In genomic region chr13:63530371-63530764, GRCm38 (mm10) we compare ENCODE assay signal across 22 mouse cellular contexts. TPM values are rescaled to one million over a fixed set of nuclear protein-coding genes. Genes with fewer than 3 reads are reported as not detected.
A peak's percentile ranks its signal among the peaks of the same experiment; 100 is the strongest.
DNase-seq lines count a peak whose midpoint lies in the region; ATAC-seq lines count a peak whose summit lies in the region.
"Had no signal": no experiment of that assay in that cellular context is flagged by ENCODE, and none has a peak within 500 bp of the region (broad histone marks: within the 10 kb centered on the region; RNA-seq: fewer than 3 reads in every experiment).

No protein-coding gene starts in this region.

- no peak for DNase-seq in neural tube, embryonic 10.5 days (ENCODE audit: extremely low spot score, low spot score)
- peak; percentile 16 to 33 for DNase-seq in thymus, postnatal 36 days
- no peak for DNase-seq in kidney, postnatal 10 days
- DNase-seq in gastrocnemius, postnatal 36 days, result no peak
- DNase-seq: adrenal gland, adult 8-10 months; cerebellum, adult 18-20 months; cerebellum, postnatal 36 days; heart, adult 18-20 months; kidney, adult 11 months had no signal

- no peak overlapping the region for H3K27ac ChIP-seq in hindbrain, embryonic 12.5 days
- no peak overlapping the region for H3K27ac ChIP-seq in hindbrain, embryonic 13.5 days
- peak overlapping the region; percentile 54 for H3K27ac ChIP-seq in neural tube, embryonic 13.5 days (replicated peaks)
- H3K27ac ChIP-seq in stomach, embryonic 14.5 days (ENCODE audit: low read length), result peak overlapping the region; percentile 57; the same call in 1 of the 2 replicates
- H3K27ac ChIP-seq: embryonic facial prominence, embryonic 10.5 days; forebrain, embryonic 15.5 days; heart, embryonic 15.5 days; kidney, postnatal 0 days; left cerebral cortex, adult 2 months; liver, embryonic 12.5 days; midbrain, embryonic 10.5 days had no signal

- ATAC-seq in hindbrain, embryonic 12.5 days (ENCODE audit: low FRiP score), result peak; percentile 57; the same call in 1 of the 2 replicates
- no peak for ATAC-seq in hindbrain, embryonic 13.5 days (ENCODE audit: low FRiP score)
- no peak for ATAC-seq in neural tube, embryonic 13.5 days (ENCODE audit: low read depth)
- no peak for ATAC-seq in stomach, embryonic 14.5 days (ENCODE audit: insufficient number of reproducible peaks, insufficient read depth, low FRiP score, low read depth)
- ATAC-seq: forebrain, embryonic 15.5 days; liver, embryonic 12.5 days had no signal

- H3K4me1 ChIP-seq in hindbrain, embryonic 12.5 days, result peaks cover 51% of the 10 kb centered on the region
- peaks cover 52% of the 10 kb centered on the region for H3K4me1 ChIP-seq in hindbrain, embryonic 13.5 days (replicated peaks)
- H3K4me1 ChIP-seq in neural tube, embryonic 13.5 days (replicated peaks), result peaks cover 64% of the 10 kb centered on the region
- H3K4me1 ChIP-seq in stomach, embryonic 14.5 days (ENCODE audit: control insufficient read depth, insufficient read depth, low read length), result peaks cover 51% of the 10 kb centered on the region

- WGBS in hindbrain, embryonic 12.5 days, result 31% methylated on average over 3 of the region's 3 CpGs
- WGBS in hindbrain, embryonic 13.5 days, result 27% methylated on average over 3 of the region's 3 CpGs
- 33% methylated on average over 3 of the region's 3 CpGs for WGBS in neural tube, embryonic 13.5 days
- WGBS in stomach, embryonic 14.5 days, result 59% methylated on average over 3 of the region's 3 CpGs

- no peak overlapping the region for H3K9ac ChIP-seq in hindbrain, embryonic 12.5 days
- H3K9ac ChIP-seq in hindbrain, embryonic 13.5 days, result no peak overlapping the region
- no peak overlapping the region for H3K9ac ChIP-seq in neural tube, embryonic 13.5 days
- no peak overlapping the region; the same call in 1 of the 2 replicates for H3K9ac ChIP-seq in stomach, embryonic 14.5 days (replicated peaks; ENCODE audit: low read depth, low read length)
- H3K9ac ChIP-seq: forebrain, embryonic 15.5 days; heart, embryonic 15.5 days; liver, embryonic 12.5 days had no signal

- peaks cover 68% of the 10 kb centered on the region for H3K36me3 ChIP-seq in hindbrain, embryonic 12.5 days
- H3K36me3 ChIP-seq in hindbrain, embryonic 13.5 days, result peaks cover 71% of the 10 kb centered on the region
- peaks cover 90% of the 10 kb centered on the region for H3K36me3 ChIP-seq in neural tube, embryonic 13.5 days
- peaks cover 88% of the 10 kb centered on the region for H3K36me3 ChIP-seq in stomach, embryonic 14.5 days (ENCODE audit: control insufficient read depth, insufficient read depth, low read length)

- intact Hi-C loops in gastrocnemius, postnatal 36 days (cut with DNase I), result no loop called here

- no peak overlapping the region for H3K4me2 ChIP-seq in hindbrain, embryonic 12.5 days (replicated peaks)
- H3K4me2 ChIP-seq in hindbrain, embryonic 13.5 days, result no peak overlapping the region
- H3K4me2 ChIP-seq in neural tube, embryonic 13.5 days, result no peak overlapping the region
- H3K4me2 ChIP-seq in stomach, embryonic 14.5 days (replicated peaks; ENCODE audit: low read depth, low read length), result no peak overlapping the region
- H3K4me2 ChIP-seq: forebrain, embryonic 15.5 days; heart, embryonic 15.5 days; liver, embryonic 12.5 days had no signal

- H3K27me3 ChIP-seq in hindbrain, embryonic 12.5 days, result no peaks in the 10 kb centered on the region
- no peaks in the 10 kb centered on the region for H3K27me3 ChIP-seq in hindbrain, embryonic 13.5 days
- no peaks in the 10 kb centered on the region for H3K27me3 ChIP-seq in neural tube, embryonic 13.5 days
- no peaks in the 10 kb centered on the region for H3K27me3 ChIP-seq in stomach, embryonic 14.5 days (ENCODE audit: control insufficient read depth, insufficient read depth, low read length)
- H3K27me3 ChIP-seq: heart, embryonic 15.5 days; liver, embryonic 12.5 days had no signal

- no peaks in the 10 kb centered on the region for H3K9me3 ChIP-seq in hindbrain, embryonic 12.5 days (replicated peaks)
- H3K9me3 ChIP-seq in hindbrain, embryonic 13.5 days, result no peaks in the 10 kb centered on the region
- no peaks in the 10 kb centered on the region for H3K9me3 ChIP-seq in neural tube, embryonic 13.5 days
- H3K9me3 ChIP-seq in stomach, embryonic 14.5 days (ENCODE audit: control insufficient read depth, low read depth, low read length), result no peaks in the 10 kb centered on the region
- H3K9me3 ChIP-seq: embryonic facial prominence, embryonic 10.5 days; forebrain, embryonic 15.5 days; G1E; heart, embryonic 15.5 days; liver, embryonic 12.5 days; midbrain, embryonic 10.5 days had no signal

- H3K4me3 ChIP-seq in hindbrain, embryonic 12.5 days, result no peak overlapping the region
- no peak overlapping the region for H3K4me3 ChIP-seq in hindbrain, embryonic 13.5 days
- H3K4me3 ChIP-seq in neural tube, embryonic 13.5 days, result no peak overlapping the region
- no peak overlapping the region for H3K4me3 ChIP-seq in stomach, embryonic 14.5 days (ENCODE audit: low read depth, low read length)
- H3K4me3 ChIP-seq: embryonic facial prominence, embryonic 10.5 days; erythroblast, embryonic 14.5 days; forebrain, embryonic 15.5 days; heart, embryonic 15.5 days; left cerebral cortex, adult 2 months; liver, embryonic 12.5 days; midbrain, embryonic 10.5 days had no signal

RNA-seq across cellular contexts. Expression of gene Fancc, which starts 33.3 kb away (rescaled TPM):
- polyA plus RNA-seq in hindbrain, embryonic 12.5 days (2016; fragmentation: Nextera tagmentation; extraction: Ambion mirVana), result 20.4 and 23.0 TPM in 2 replicates
- 15.7 and 16.3 TPM in 2 replicates for polyA plus RNA-seq in hindbrain, embryonic 13.5 days (2015; fragmentation: Nextera tagmentation; extraction: Ambion mirVana)
- polyA plus RNA-seq in neural tube, embryonic 13.5 days (2015; fragmentation: Nextera tagmentation; extraction: Ambion mirVana), result 15.3 and 20.6 TPM in 2 replicates
- 21.9 and 24.3 TPM in 2 replicates for polyA plus RNA-seq in stomach, embryonic 14.5 days (2014; fragmentation: Nextera tagmentation; extraction: Ambion mirVana)
- total RNA-seq in gastrocnemius, postnatal 36 days (2021), result 1 to 10 TPM; 1.5 to 2.9 TPM

RNA-seq across cellular contexts. Expression of gene Ptch1, which starts 43.0 kb away (rescaled TPM):
- polyA plus RNA-seq in hindbrain, embryonic 12.5 days (2016; fragmentation: Nextera tagmentation; extraction: Ambion mirVana), result 22.7 and 24.3 TPM in 2 replicates
- polyA plus RNA-seq in hindbrain, embryonic 13.5 days (2015; fragmentation: Nextera tagmentation; extraction: Ambion mirVana), result 18.0 and 19.2 TPM in 2 replicates
- polyA plus RNA-seq in neural tube, embryonic 13.5 days (2015; fragmentation: Nextera tagmentation; extraction: Ambion mirVana), result 19.2 and 22.1 TPM in 2 replicates
- 71.5 and 79.8 TPM in 2 replicates for polyA plus RNA-seq in stomach, embryonic 14.5 days (2014; fragmentation: Nextera tagmentation; extraction: Ambion mirVana)
- 10 to 100 TPM in 1 of 2 experiments, 1 to 10 TPM in 1; 8.6 to 10.4 TPM for total RNA-seq in gastrocnemius, postnatal 36 days (2021)

Comparison
In these comparisons a context has a peak if more than half of its experiments do, and no peak if none do; other contexts are left out.
1. H3K27ac ChIP-seq: peak in neural tube, embryonic 13.5 days (single experiment) and stomach, embryonic 14.5 days (single experiment); none in hindbrain, embryonic 12.5 days (single experiment) and hindbrain, embryonic 13.5 days (single experiment).
2. DNase-seq: peak in thymus, postnatal 36 days (2 of 2); none in neural tube, embryonic 10.5 days (single experiment), kidney, postnatal 10 days (single experiment) and gastrocnemius, postnatal 36 days (0 of 2).